Mouse (Mus musculus) thymus, postnatal 0 days (tissue): ENCODE results near the gene Zswim2. TPM values are rescaled to one million over a fixed set of nuclear protein-coding genes. Genes with fewer than 3 reads are reported as not detected.
"Not testable (repeated sequence)": the region's sequence is repeated elsewhere in the genome, so short reads cannot be mapped to it uniquely, and the experiment has no call there.

ENCODE experiments used
- DNase-seq: peaks from one replicate; pipeline ENCODE4 v3.0.0-alpha.2; 2015; ENCODE audit warnings: low spot score
- polyA plus RNA-seq: library from polyadenylated mRNA; unstranded; fragments of >200 nt; fragmentation: Nextera tagmentation; extraction: Ambion mirVana; gene quantifications from 2 replicates; pipeline ENCODE4 v1.2.1, GENCODE M21; 2015

Gene Zswim2
- 0.06 TPM in 1 of 2 replicates, not detected in the other for polyA plus RNA-seq

- DNase-seq, result peak; percentile 11
These were observed at the start of gene Zswim2 for GRCm38 (mm10) chr2:83940931-83941361. TSS of gene Zswim2 (minus strand) at chr2:83941228.

GRCm38 (mm10) chr2:83990253-83990652, 49.2 kb upstream of the Zswim2 start, which contains the start of gene Gm13691:
TSS of gene Gm13691 (plus strand) at chr2:83990553.
- DNase-seq, result not testable (repeated sequence)

GRCm38 (mm10) chr2:83984443-83984842, 43.4 kb upstream of the Zswim2 start, which contains the start of gene Gm13697:
TSS of gene Gm13697 (plus strand) at chr2:83984743.
- DNase-seq, result not testable (repeated sequence)

GRCm38 (mm10) chr2:83978633-83979032, 37.6 kb upstream of the Zswim2 start, which contains the start of gene Gm13694:
TSS of gene Gm13694 (plus strand) at chr2:83978933.
- not testable (repeated sequence) for DNase-seq

- DNase-seq, result not testable (repeated sequence)
These were observed 31.8 kb upstream of the Zswim2 start, which contains the start of gene Gm13696 for GRCm38 (mm10) chr2:83972823-83973222. TSS of gene Gm13696 (plus strand) at chr2:83973123.

- not testable (repeated sequence) for DNase-seq
These were observed 26.0 kb upstream of the Zswim2 start, which contains the start of gene Gm13695 for GRCm38 (mm10) chr2:83967013-83967412. TSS of gene Gm13695 (plus strand) at chr2:83967313.

- DNase-seq, result not testable (repeated sequence)
These were observed 20.2 kb upstream of the Zswim2 start, which contains the start of gene Gm13693 for GRCm38 (mm10) chr2:83961203-83961602. TSS of gene Gm13693 (plus strand) at chr2:83961503.

GRCm38 (mm10) chr2:83955393-83955792, 14.4 kb upstream of the Zswim2 start, which contains the start of gene Gm13698:
TSS of gene Gm13698 (plus strand) at chr2:83955693.
- not testable (repeated sequence) for DNase-seq

- DNase-seq, result no peak
These were observed 764 bp upstream of the Zswim2 start for GRCm38 (mm10) chr2:83941792-83942191.

- no peak for DNase-seq
These were observed 350 bp upstream of the Zswim2 start for GRCm38 (mm10) chr2:83941378-83941777.

GRCm38 (mm10) chr2:83929478-83930088, 11.4 kb downstream of the Zswim2 start:
- DNase-seq, result peak; percentile 15

- no peak for DNase-seq
These were observed 39.0 kb downstream of the Zswim2 start for GRCm38 (mm10) chr2:83901896-83902540.

GRCm38 (mm10) chr2:83893701-83894100, 47.3 kb downstream of the Zswim2 start:
- no peak for DNase-seq

- peak; percentile 1 for DNase-seq
These were observed 57.1 kb downstream of the Zswim2 start for GRCm38 (mm10) chr2:83883850-83884420.

Other genes with a start within 250 kb of the Zswim2 start
- 43.3 and 54.9 TPM in 2 replicates for gene Itgav, start 216.8 kb downstream of the Zswim2 start, polyA plus RNA-seq
- gene Fam171b, start 128.6 kb downstream of the Zswim2 start, polyA plus RNA-seq, result 0.60 and 0.94 TPM in 2 replicates
- not detected in 2 replicates for gene Gm13698, start 14.5 kb upstream of the Zswim2 start, polyA plus RNA-seq
- gene Gm13693, start 20.3 kb upstream of the Zswim2 start, polyA plus RNA-seq, result not detected in 2 replicates
- gene Gm13695, start 26.1 kb upstream of the Zswim2 start, polyA plus RNA-seq, result not detected in 2 replicates
- not detected in 2 replicates for gene Gm13696, start 31.9 kb upstream of the Zswim2 start, polyA plus RNA-seq
- gene Gm13694, start 37.7 kb upstream of the Zswim2 start, polyA plus RNA-seq, result not detected in 2 replicates
- gene Gm13697, start 43.5 kb upstream of the Zswim2 start, polyA plus RNA-seq, result not detected in 2 replicates
- not detected in 2 replicates for gene Gm13691, start 49.3 kb upstream of the Zswim2 start, polyA plus RNA-seq